Comparison of ENCODE assay signal across 14 mouse cellular contexts in the genomic region with DNA sequence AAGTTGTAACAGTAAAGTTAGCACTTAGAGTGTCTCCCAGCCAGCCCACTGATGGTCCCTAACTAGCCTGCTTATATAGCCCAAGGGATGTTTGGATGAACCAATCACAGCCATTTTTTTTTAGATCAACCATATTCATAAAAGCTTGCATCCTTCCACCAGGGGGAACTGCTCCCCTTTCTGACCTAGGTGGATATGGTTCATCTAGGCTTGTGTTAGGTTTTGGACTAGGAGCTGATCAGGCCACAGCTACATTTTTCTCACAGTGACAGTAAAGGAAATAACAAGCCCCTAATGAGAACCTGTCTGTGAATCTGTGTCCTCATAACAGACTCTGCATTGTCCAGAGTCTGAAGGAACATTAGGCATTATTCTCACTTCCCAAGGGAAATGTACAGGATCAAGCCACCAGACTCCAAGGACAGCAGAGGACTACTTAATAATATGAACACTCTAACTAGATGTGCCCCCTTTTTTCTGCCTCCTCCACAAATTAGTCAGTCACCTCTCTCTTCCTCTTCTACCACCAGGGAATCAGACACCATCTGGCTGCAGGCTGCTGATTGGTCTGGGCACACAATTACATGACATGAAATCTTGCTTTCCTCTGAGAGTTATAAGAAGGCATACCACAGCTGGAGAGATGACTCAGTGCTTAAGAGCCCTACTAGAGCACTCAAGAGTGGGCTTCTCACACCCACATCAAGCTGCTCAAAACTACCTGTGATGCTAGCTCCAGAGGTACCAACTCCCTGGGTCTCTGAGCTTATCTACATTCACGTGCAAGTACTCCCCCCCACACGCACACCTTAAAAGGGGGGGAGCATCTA.
DNase-seq lines count a peak whose midpoint lies in the region; ATAC-seq lines count a peak whose summit lies in the region.
"Had no signal": no experiment of that assay in that cellular context is flagged by ENCODE, and none has a peak within 500 bp of the region (broad histone marks: within the 10 kb centered on the region; RNA-seq: fewer than 3 reads in every experiment).

No protein-coding gene starts in this region.

- no peak overlapping the region for H3K4me3 ChIP-seq in embryonic facial prominence, embryonic 14.5 days (ENCODE audit: low read depth, low read length)
- H3K4me3 ChIP-seq in hindbrain, embryonic 16.5 days (ENCODE audit: low read length) = no peak overlapping the region
- H3K4me3 ChIP-seq: gastrocnemius, adult 2 months; heart, adult 2 months had no signal

- H3K36me3 ChIP-seq in embryonic facial prominence, embryonic 14.5 days (ENCODE audit: control insufficient read depth, insufficient read depth, low read length) = no peaks in the 10 kb centered on the region
- H3K36me3 ChIP-seq in hindbrain, embryonic 16.5 days (ENCODE audit: control insufficient read depth, insufficient read depth, low read length) = no peaks in the 10 kb centered on the region

- no peak overlapping the region for H3K9ac ChIP-seq in embryonic facial prominence, embryonic 14.5 days (ENCODE audit: low read depth, low read length)
- no peak overlapping the region for H3K9ac ChIP-seq in hindbrain, embryonic 16.5 days (ENCODE audit: low read depth, low read length)
- H3K9ac ChIP-seq: lung, embryonic 14.5 days had no signal

- H3K9me3 ChIP-seq in embryonic facial prominence, embryonic 14.5 days (ENCODE audit: control insufficient read depth, low read length) = no peaks in the 10 kb centered on the region
- H3K9me3 ChIP-seq in hindbrain, embryonic 16.5 days (ENCODE audit: control insufficient read depth, low read length) = no peaks in the 10 kb centered on the region

- no peaks in the 10 kb centered on the region for H3K4me1 ChIP-seq in embryonic facial prominence, embryonic 14.5 days (ENCODE audit: control insufficient read depth, insufficient read depth, low read length)
- no peaks in the 10 kb centered on the region for H3K4me1 ChIP-seq in hindbrain, embryonic 16.5 days (ENCODE audit: control insufficient read depth, insufficient read depth, low read depth, low read length)

- DNase-seq in left cerebral cortex, adult 9 months (ENCODE audit: low spot score in 2 of 2) = peak; percentile 18
- no peak for DNase-seq in left cerebral cortex, postnatal 14 days (ENCODE audit: low spot score in 2 of 2)
- DNase-seq in retina, embryonic 14.5 days (ENCODE audit: low spot score) = peak; percentile 4
- DNase-seq in retina, postnatal 1 day = no peak
- no peak for DNase-seq in embryonic facial prominence, embryonic 14.5 days (ENCODE audit: low spot score)
- DNase-seq in gastrocnemius, adult 8-10 months (ENCODE audit: low spot score in 2 of 2) = no peak
- DNase-seq: adrenal gland, postnatal 14 days; cerebellum, adult 9-11 months; gastrocnemius, adult 2 months; heart, adult 2 months; kidney, adult 8-10 months; lung, embryonic 14.5 days had no signal

- H3K4me2 ChIP-seq in embryonic facial prominence, embryonic 14.5 days (ENCODE audit: low read depth, low read length) = no peak overlapping the region
- no peak overlapping the region for H3K4me2 ChIP-seq in hindbrain, embryonic 16.5 days (ENCODE audit: low read length)
- H3K4me2 ChIP-seq: lung, embryonic 14.5 days had no signal

- no peak overlapping the region for H3K27ac ChIP-seq in embryonic facial prominence, embryonic 14.5 days (replicated peaks; ENCODE audit: low read depth, low read length)
- H3K27ac ChIP-seq in hindbrain, embryonic 16.5 days (ENCODE audit: low read depth, low read length) = no peak overlapping the region
- H3K27ac ChIP-seq: gastrocnemius, adult 2 months; heart, adult 2 months; macrophage had no signal

- peak; percentile 71 for ATAC-seq in embryonic facial prominence, embryonic 14.5 days (ENCODE audit: low read depth)
- ATAC-seq in hindbrain, embryonic 16.5 days = peak; percentile 48

- intact Hi-C loops in left cerebral cortex, postnatal 14 days (cut with DNase I) = no loop called here

- WGBS in embryonic facial prominence, embryonic 14.5 days = 94% methylated on average over 2 of the region's 2 CpGs
- 86% methylated on average over 2 of the region's 2 CpGs for WGBS in hindbrain, embryonic 16.5 days

- no peaks in the 10 kb centered on the region for H3K27me3 ChIP-seq in embryonic facial prominence, embryonic 14.5 days (replicated peaks; ENCODE audit: control insufficient read depth, insufficient read depth, low read length)
- H3K27me3 ChIP-seq in hindbrain, embryonic 16.5 days (replicated peaks; ENCODE audit: control insufficient read depth, insufficient read depth, low read length) = no peaks in the 10 kb centered on the region

Comparison
In these comparisons a context has a peak if more than half of its experiments do, and no peak if none do; other contexts are left out.
1. DNase-seq: peak in left cerebral cortex, adult 9 months (2 of 2) and retina, embryonic 14.5 days (single experiment); none in left cerebral cortex, postnatal 14 days (0 of 2), retina, postnatal 1 day (single experiment), embryonic facial prominence, embryonic 14.5 days (single experiment) and gastrocnemius, adult 8-10 months (0 of 2).